In genomic region chr10:61654691-61655090, GRCm38 (mm10) we compare ENCODE assay signal across 20 mouse cellular contexts. TPM values are rescaled to one million over a fixed set of nuclear protein-coding genes. Genes with fewer than 3 reads are reported as not detected.
"Had no signal": no experiment of that assay in that cellular context is flagged by ENCODE, and none has a peak within 500 bp of the region (broad histone marks: within the 10 kb centered on the region; RNA-seq: fewer than 3 reads in every experiment).

No protein-coding gene starts in this region.

- DNase-seq: liver, postnatal 0 days; lung, adult 2 months; lung, postnatal 14 days; lung, postnatal 36 days; right cerebral cortex, postnatal 14 days; right cerebral cortex, postnatal 4 days; thymus, adult 2 months; thymus, postnatal 25 days; thymus, postnatal 4 days had no signal

- H3K9me3 ChIP-seq: lung, embryonic 15.5 days; megakaryocyte, embryonic 14.5 days; midbrain, embryonic 13.5 days; midbrain, embryonic 15.5 days; neural tube, embryonic 12.5 days; stomach, embryonic 15.5 days had no signal

- H3K4me1 ChIP-seq: lung, embryonic 15.5 days; neural tube, embryonic 12.5 days had no signal

- H3K27ac ChIP-seq: lung, embryonic 15.5 days; macrophage; midbrain, embryonic 13.5 days; midbrain, embryonic 15.5 days; neural tube, embryonic 12.5 days; stomach, embryonic 15.5 days; stomach, postnatal 0 days had no signal

- H3K27me3 ChIP-seq: lung, embryonic 15.5 days; megakaryocyte, embryonic 14.5 days; midbrain, embryonic 13.5 days; midbrain, embryonic 15.5 days; neural tube, embryonic 12.5 days; stomach, embryonic 15.5 days had no signal

- H3K36me3 ChIP-seq: midbrain, embryonic 15.5 days had no signal

- H3K9ac ChIP-seq: liver, postnatal 0 days; lung, embryonic 15.5 days; midbrain, embryonic 13.5 days; midbrain, embryonic 15.5 days; neural tube, embryonic 12.5 days; stomach, embryonic 15.5 days had no signal

- H3K4me3 ChIP-seq: lung, embryonic 15.5 days; megakaryocyte, embryonic 14.5 days; midbrain, embryonic 13.5 days; midbrain, embryonic 15.5 days; neural tube, embryonic 12.5 days; stomach, embryonic 15.5 days had no signal

RNA-seq across cellular contexts. Expression of gene Npffr1, which starts 59.4 kb away (rescaled TPM):
- total RNA-seq: monocyte, adult 5-6 weeks; neutrophil, adult 5-6 weeks had no signal
- polyA plus RNA-seq: liver, postnatal 0 days; macrophage; midbrain, embryonic 11.5 days had no signal
